Mouse (Mus musculus): ENCODE measurements around the gene Rab4a.

- no peak for TF ChIP-seq CTCF (IDR thresholded peaks at IDR 0.05; ENCODE audit: low read depth)
- TF ChIP-seq EP300 (IDR thresholded peaks at IDR 0.05; ENCODE audit: low read depth), result no peak
Measured at GRCm38 (mm10) chr8:123791101-123791844, 14.5 kb upstream of the Rab4a start.
